Mouse (Mus musculus) skeletal muscle tissue, adult 2 months (tissue): ENCODE data around the gene Tanc1.

Source experiments
- DNase-seq: peaks from one replicate; pipeline ENCODE4 v3.0.0-alpha.2; 2012; ENCODE audit warnings: low read depth, low spot score

Tanc1 gene

GRCm38 (mm10) chr2:59791596-59791995 lies 179.8 kb downstream of the Tanc1 start:
- no peak for DNase-seq

- no peak for DNase-seq
Observed at GRCm38 (mm10) chr2:59793337-59793736, 181.5 kb downstream of the Tanc1 start.

- no peak for DNase-seq
Observed at GRCm38 (mm10) chr2:59794838-59795237, 183.0 kb downstream of the Tanc1 start.

- DNase-seq, result peak; percentile 26
Observed at GRCm38 (mm10) chr2:59798934-59799532, 187.2 kb downstream of the Tanc1 start.

- DNase-seq, result no peak
Observed at GRCm38 (mm10) chr2:59799572-59799971, 187.7 kb downstream of the Tanc1 start.

GRCm38 (mm10) chr2:59800481-59801266 lies 188.8 kb downstream of the Tanc1 start:
- DNase-seq, result no peak

GRCm38 (mm10) chr2:59802722-59803387 lies 191.0 kb downstream of the Tanc1 start:
- DNase-seq, result no peak

GRCm38 (mm10) chr2:59805595-59805994 lies 193.8 kb downstream of the Tanc1 start:
- DNase-seq, result no peak

- no peak for DNase-seq
Observed at GRCm38 (mm10) chr2:59806038-59806437, 194.2 kb downstream of the Tanc1 start.

GRCm38 (mm10) chr2:59808608-59809007 lies 196.8 kb downstream of the Tanc1 start:
- no peak for DNase-seq

- DNase-seq, result no peak
Observed at GRCm38 (mm10) chr2:59810039-59810438, 198.2 kb downstream of the Tanc1 start.

GRCm38 (mm10) chr2:59811247-59811646 lies 199.4 kb downstream of the Tanc1 start:
- no peak for DNase-seq

- no peak for DNase-seq
Observed at GRCm38 (mm10) chr2:59812641-59813040, 200.8 kb downstream of the Tanc1 start.

GRCm38 (mm10) chr2:59813457-59813856 lies 201.6 kb downstream of the Tanc1 start:
- no peak for DNase-seq

GRCm38 (mm10) chr2:59814997-59815396 lies 203.2 kb downstream of the Tanc1 start:
- DNase-seq, result no peak

- no peak for DNase-seq
Observed at GRCm38 (mm10) chr2:59818663-59819062, 206.8 kb downstream of the Tanc1 start.

GRCm38 (mm10) chr2:59819415-59819814 lies 207.6 kb downstream of the Tanc1 start:
- DNase-seq, result no peak

GRCm38 (mm10) chr2:59820088-59820487 lies 208.2 kb downstream of the Tanc1 start:
- no peak for DNase-seq

- no peak for DNase-seq
Observed at GRCm38 (mm10) chr2:59821044-59821443, 209.2 kb downstream of the Tanc1 start.

- DNase-seq, result no peak
Observed at GRCm38 (mm10) chr2:59824289-59824688, 212.4 kb downstream of the Tanc1 start.

- no peak for DNase-seq
Observed at GRCm38 (mm10) chr2:59825380-59825779, 213.5 kb downstream of the Tanc1 start.

- no peak for DNase-seq
Observed at GRCm38 (mm10) chr2:59828103-59828655, 216.3 kb downstream of the Tanc1 start.
